Mouse (Mus musculus) stomach, embryonic 15.5 days (tissue): ENCODE measurements at regions not wholly inside any gene's neighbourhood (a gene's known extent, or its start where the extent isn't known, plus 50 kb on each side); places are given as distances from the start of the nearest gene placed in this dataset.

Experiments used
- ATAC-seq: fragments of 200-750 bp; cut with Nextera tagmentation; 2 replicates; pipeline ENCODE4 v1.8.0; 2017; ENCODE audit warnings: low read depth, moderate number of reproducible peaks, moderate TSS enrichment; ENCODE audit not compliant: insufficient read depth, low FRiP score
- H3K27ac ChIP-seq: fragments of 300-500 bp; sonication (generic); 2 replicates; pipeline ENCODE4 v1.5.1; 2015; ENCODE audit warnings: mild to moderate bottlenecking, inconsistent platforms
- H3K27me3 ChIP-seq: fragments of 300-500 bp; sonication (generic); replicated peaks from 2 replicates; pipeline ENCODE4 v1.6.1; 2015; ENCODE audit warnings: inconsistent platforms
- H3K36me3 ChIP-seq: fragments of 300-500 bp; sonication (generic); 2 replicates; pipeline ENCODE4 v1.6.1; 2015; ENCODE audit warnings: inconsistent platforms
- H3K4me1 ChIP-seq: fragments of 300-500 bp; sonication (generic); 2 replicates; pipeline ENCODE4 v1.6.1; 2015; ENCODE audit warnings: inconsistent platforms
- H3K4me2 ChIP-seq: fragments of 300-500 bp; sonication (generic); 2 replicates; pipeline ENCODE4 v1.6.1; 2015; ENCODE audit warnings: mild to moderate bottlenecking, inconsistent platforms
- H3K4me3 ChIP-seq: fragments of 300-500 bp; sonication (generic); replicated peaks from 2 replicates; pipeline ENCODE4 v1.5.1; 2015; ENCODE audit warnings: inconsistent platforms
- H3K9ac ChIP-seq: fragments of 300-500 bp; sonication (generic); 2 replicates; pipeline ENCODE4 v1.6.1; 2015; ENCODE audit warnings: inconsistent platforms
- H3K9me3 ChIP-seq: fragments of 300-500 bp; sonication (generic); 2 replicates; pipeline ENCODE4 v1.6.1; 2016; ENCODE audit warnings: inconsistent platforms
- WGBS: fragments of 180-500 bp; shearing (Covaris S2); methylation state at CpG from one replicate; pipeline ENCODE4 v1.1.7; 2015; 5-methylcytosine and 5-hydroxymethylcytosine counted together

GRCm38 (mm10) chr14:89242159-89242558 is 771.0 kb upstream of the Pcdh20 start:
- no peak overlapping the region for H3K27ac ChIP-seq
- H3K4me1 ChIP-seq, result no peaks in the 10 kb centered on the region
- no peak overlapping the region for H3K9ac ChIP-seq
- WGBS, result 88% methylated on average over 1 of the region's 1 CpGs
- H3K4me3 ChIP-seq, result no peak overlapping the region
- no peak for ATAC-seq
- H3K27me3 ChIP-seq, result no peaks in the 10 kb centered on the region
- no peaks in the 10 kb centered on the region for H3K36me3 ChIP-seq
- no peaks in the 10 kb centered on the region for H3K9me3 ChIP-seq
- no peak overlapping the region for H3K4me2 ChIP-seq

GRCm38 (mm10) chr14:89236501-89236900 is 765.3 kb upstream of the Pcdh20 start:
- no peaks in the 10 kb centered on the region for H3K27me3 ChIP-seq
- no peak overlapping the region for H3K9ac ChIP-seq
- H3K9me3 ChIP-seq, result no peaks in the 10 kb centered on the region
- WGBS, result 56% methylated on average over 3 of the region's 3 CpGs
- H3K4me3 ChIP-seq, result no peak overlapping the region
- H3K4me1 ChIP-seq, result no peaks in the 10 kb centered on the region
- H3K4me2 ChIP-seq, result no peak overlapping the region
- H3K36me3 ChIP-seq, result no peaks in the 10 kb centered on the region
- H3K27ac ChIP-seq, result no peak overlapping the region
- ATAC-seq, result no peak

- H3K27me3 ChIP-seq, result no peaks in the 10 kb centered on the region
- WGBS, result 32% methylated on average over 8 of the region's 8 CpGs
- H3K4me3 ChIP-seq, result no peak overlapping the region
- H3K9ac ChIP-seq, result no peak overlapping the region
- ATAC-seq, result no peak
- no peak overlapping the region for H3K27ac ChIP-seq
- H3K36me3 ChIP-seq, result no peaks in the 10 kb centered on the region
- no peak overlapping the region for H3K4me2 ChIP-seq
- no peaks in the 10 kb centered on the region for H3K4me1 ChIP-seq
- no peaks in the 10 kb centered on the region for H3K9me3 ChIP-seq
Measured at GRCm38 (mm10) chr14:89230482-89230881, 759.3 kb upstream of the Pcdh20 start.

GRCm38 (mm10) chr14:89217390-89217789 is 746.2 kb upstream of the Pcdh20 start:
- Histone ChIP-seq H3K36me3 (no peaks in the 10 kb centered on the region), H3K27me3 (no peaks in the 10 kb centered on the region), H3K4me1 (no peaks in the 10 kb centered on the region), H3K9me3 (no peaks in the 10 kb centered on the region), H3K27ac (no peak overlapping the region), H3K9ac (no peak overlapping the region), H3K4me2 (no peak overlapping the region), H3K4me3 (no peak overlapping the region)
- no peak for ATAC-seq
- 66% methylated on average over 1 of the region's 1 CpGs for WGBS

GRCm38 (mm10) chr14:89181386-89181979 is 710.3 kb upstream of the Pcdh20 start:
- no peak overlapping the region for H3K9ac ChIP-seq
- H3K27ac ChIP-seq, result no peak overlapping the region
- H3K36me3 ChIP-seq, result no peaks in the 10 kb centered on the region
- H3K4me1 ChIP-seq, result no peaks in the 10 kb centered on the region
- no peak overlapping the region for H3K4me3 ChIP-seq
- WGBS, result 41% methylated on average over 2 of the region's 2 CpGs
- no peaks in the 10 kb centered on the region for H3K27me3 ChIP-seq
- no peaks in the 10 kb centered on the region for H3K9me3 ChIP-seq
- no peak overlapping the region for H3K4me2 ChIP-seq
- ATAC-seq, result no peak

GRCm38 (mm10) chr14:89142994-89143686 is 671.9 kb upstream of the Pcdh20 start:
- Histone ChIP-seq H3K27ac (no peak overlapping the region), H3K9ac (no peak overlapping the region), H3K27me3 (no peaks in the 10 kb centered on the region), H3K4me1 (no peaks in the 10 kb centered on the region), H3K36me3 (no peaks in the 10 kb centered on the region), H3K9me3 (no peaks in the 10 kb centered on the region), H3K4me3 (no peak overlapping the region), H3K4me2 (no peak overlapping the region)
- no peak for ATAC-seq
- WGBS, result 85% methylated on average over 3 of the region's 3 CpGs

- Histone ChIP-seq H3K4me2 (no peak overlapping the region), H3K4me3 (no peak overlapping the region), H3K27ac (no peak overlapping the region), H3K4me1 (no peaks in the 10 kb centered on the region), H3K27me3 (no peaks in the 10 kb centered on the region), H3K9ac (no peak overlapping the region), H3K36me3 (no peaks in the 10 kb centered on the region), H3K9me3 (no peaks in the 10 kb centered on the region)
- no peak for ATAC-seq
- 22% methylated on average over 4 of the region's 4 CpGs for WGBS
Measured at GRCm38 (mm10) chr14:89099296-89099695, 628.1 kb upstream of the Pcdh20 start.

- Histone ChIP-seq H3K9ac (no peak overlapping the region), H3K9me3 (no peaks in the 10 kb centered on the region), H3K36me3 (no peaks in the 10 kb centered on the region), H3K4me1 (no peaks in the 10 kb centered on the region), H3K27me3 (no peaks in the 10 kb centered on the region), H3K4me2 (no peak overlapping the region), H3K27ac (no peak overlapping the region), H3K4me3 (no peak overlapping the region)
- no peak for ATAC-seq
- whole genome bisulfite sequencing, result 79% methylated on average over 1 of the region's 1 CpGs
Measured at GRCm38 (mm10) chr14:89089661-89090060, 618.5 kb upstream of the Pcdh20 start.

GRCm38 (mm10) chr14:89076014-89076413 is 604.8 kb upstream of the Pcdh20 start:
- 87% methylated on average over 1 of the region's 1 CpGs for WGBS
- H3K4me2 ChIP-seq, result no peak overlapping the region
- no peaks in the 10 kb centered on the region for H3K4me1 ChIP-seq
- H3K9me3 ChIP-seq, result no peaks in the 10 kb centered on the region
- no peaks in the 10 kb centered on the region for H3K36me3 ChIP-seq
- no peak overlapping the region for H3K27ac ChIP-seq
- H3K4me3 ChIP-seq, result no peak overlapping the region
- no peak overlapping the region for H3K9ac ChIP-seq
- no peaks in the 10 kb centered on the region for H3K27me3 ChIP-seq
- no peak for ATAC-seq

GRCm38 (mm10) chr14:89063971-89064370 is 592.8 kb upstream of the Pcdh20 start:
- Histone ChIP-seq H3K4me3 (no peak overlapping the region), H3K36me3 (no peaks in the 10 kb centered on the region), H3K27me3 (no peaks in the 10 kb centered on the region), H3K9me3 (no peaks in the 10 kb centered on the region), H3K4me2 (no peak overlapping the region), H3K9ac (no peak overlapping the region), H3K4me1 (no peaks in the 10 kb centered on the region), H3K27ac (no peak overlapping the region)
- 56% methylated on average over 1 of the region's 1 CpGs for WGBS
- ATAC-seq, result peak; percentile 68; the same call in 1 of the 2 replicates

GRCm38 (mm10) chr14:89062583-89063436 is 591.6 kb upstream of the Pcdh20 start:
- Histone ChIP-seq H3K27ac (no peak overlapping the region), H3K9me3 (no peaks in the 10 kb centered on the region)

GRCm38 (mm10) chr14:89061319-89061718 is 590.1 kb upstream of the Pcdh20 start:
- WGBS, result 62% methylated on average over 1 of the region's 1 CpGs
- H3K27ac ChIP-seq, result no peak overlapping the region
- H3K4me3 ChIP-seq, result no peak overlapping the region
- H3K27me3 ChIP-seq, result no peaks in the 10 kb centered on the region
- ATAC-seq, result no peak
- no peaks in the 10 kb centered on the region for H3K36me3 ChIP-seq
- no peaks in the 10 kb centered on the region for H3K9me3 ChIP-seq
- H3K9ac ChIP-seq, result no peak overlapping the region
- no peak overlapping the region for H3K4me2 ChIP-seq
- no peaks in the 10 kb centered on the region for H3K4me1 ChIP-seq

More at GRCm38 (mm10) chr14:89062583-89063436, 591.6 kb upstream of the Pcdh20 start:
- ATAC-seq, result no peak
- no peak overlapping the region for H3K4me2 ChIP-seq
- H3K4me3 ChIP-seq, result no peak overlapping the region
- no peaks in the 10 kb centered on the region for H3K36me3 ChIP-seq
- WGBS, result 78% methylated on average over 5 of the region's 5 CpGs
- H3K4me1 ChIP-seq, result no peaks in the 10 kb centered on the region
- no peaks in the 10 kb centered on the region for H3K27me3 ChIP-seq
- H3K9ac ChIP-seq, result no peak overlapping the region
